Mouse (Mus musculus) frontal cortex, postnatal 36 days (tissue): ENCODE results near the gene Fam151b.

Experiments
- DNase-seq, 2 experiments: peaks; one replicate each; pipeline ENCODE4 v3.0.0; 2022; ENCODE audit warnings: low spot score in 2 of 2

Gene Fam151b

GRCm38 (mm10) chr13:92419630-92420029 is 64.2 kb downstream of the Fam151b start:
- DNase-seq: no peak

DNA sequence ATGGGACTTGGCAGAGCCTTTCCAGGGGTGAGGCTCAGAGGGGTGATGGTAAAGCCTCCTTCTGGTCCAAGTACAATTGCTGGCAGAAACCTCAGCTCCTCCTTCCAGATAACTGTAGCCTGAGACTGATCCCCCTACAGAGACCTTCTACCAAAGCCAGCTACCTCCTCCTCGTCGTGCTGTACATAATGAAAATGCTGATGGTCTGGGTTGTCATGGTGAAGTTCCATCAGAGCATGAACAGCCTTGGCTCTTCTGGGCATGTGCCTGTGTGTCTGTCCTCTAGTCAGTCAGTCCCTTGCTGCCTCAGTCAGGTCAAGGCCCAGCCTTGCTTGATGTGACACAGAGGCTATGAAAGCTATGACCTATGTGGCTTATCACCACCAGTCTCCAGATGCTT is 73.3 kb downstream of the Fam151b start:
- no peak for DNase-seq

DNA sequence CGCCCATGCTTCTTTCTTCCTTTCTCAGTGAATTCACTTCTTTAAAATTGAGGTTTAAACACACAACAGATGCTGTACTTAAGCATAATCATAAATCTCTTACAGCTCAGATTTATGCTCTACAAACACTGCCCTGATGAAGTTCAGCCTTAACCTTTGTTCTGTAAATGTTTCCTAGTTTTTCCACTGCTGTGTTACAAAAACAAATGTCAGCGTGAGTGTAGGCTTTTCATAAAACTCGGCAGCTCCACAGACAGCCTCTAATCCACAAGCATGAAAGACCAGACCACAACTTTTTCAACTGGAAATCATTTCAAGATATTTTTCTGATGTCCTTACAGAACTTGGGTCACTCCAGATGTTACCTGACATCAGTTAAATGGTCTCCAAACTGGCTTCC is 80.3 kb downstream of the Fam151b start:
- no peak for DNase-seq

DNA sequence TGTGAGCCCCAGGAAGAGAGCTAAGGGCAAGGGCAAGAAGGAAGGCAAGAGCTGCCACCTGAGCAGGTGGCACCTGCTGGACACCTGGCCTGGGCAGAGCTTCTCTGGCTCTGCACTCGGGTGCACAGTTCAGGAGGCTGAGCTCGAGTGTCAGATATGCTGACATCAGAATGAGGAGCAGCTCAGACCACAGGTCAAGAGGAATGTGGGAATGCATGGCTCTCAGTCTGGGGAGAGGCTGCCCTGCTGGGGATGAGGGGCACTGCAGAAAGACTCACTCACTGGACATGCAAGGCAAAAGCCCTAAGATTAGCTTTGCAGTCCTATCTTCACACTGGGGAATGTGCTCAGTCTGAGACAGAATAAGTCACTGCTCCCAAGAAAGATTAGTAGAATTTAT is 81.8 kb downstream of the Fam151b start:
- DNase-seq: no peak
